Mouse (Mus musculus): Measurements from ENCODE around the gene Atxn1.

DNA sequence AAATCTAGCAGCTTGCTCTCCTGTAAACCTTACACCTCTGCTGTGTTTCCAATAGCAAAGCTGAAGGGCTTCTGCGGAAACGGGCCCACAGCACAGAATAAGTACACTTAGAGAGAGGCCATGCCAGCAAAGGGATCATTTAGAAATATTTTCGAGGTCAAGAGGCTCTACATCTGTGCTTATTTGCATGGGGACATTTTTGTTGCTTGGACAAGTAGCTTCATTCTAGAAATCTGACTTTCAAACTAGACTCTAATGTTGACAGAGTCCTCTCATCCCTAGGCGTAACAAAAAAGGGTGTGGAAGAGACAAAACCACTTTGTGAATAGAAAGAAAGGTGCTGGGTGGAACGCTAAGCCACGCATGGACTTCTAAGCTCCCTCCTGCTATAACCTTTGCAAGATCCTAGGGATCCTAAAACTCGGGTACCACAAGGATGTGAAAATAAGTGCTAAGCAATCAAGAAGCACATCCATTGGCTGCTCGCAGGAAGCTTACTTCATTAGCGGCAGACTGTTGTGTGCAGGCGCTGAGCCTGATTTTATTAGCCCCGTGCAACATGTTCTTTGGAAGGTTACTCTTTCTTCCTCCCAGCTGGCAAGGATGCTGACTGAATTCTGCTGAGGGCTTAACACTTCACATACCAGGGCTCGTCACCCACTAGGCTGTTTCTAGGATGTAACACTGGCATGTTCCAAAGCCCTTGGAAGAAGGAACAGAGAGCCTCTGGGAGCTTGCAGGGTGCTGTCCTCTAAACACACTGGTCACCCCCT is 334.1 kb downstream of the Atxn1 start:
- TF ChIP-seq CTCF (IDR thresholded peaks at IDR 0.05; ENCODE audit: extremely low read depth, insufficient read length, insufficient replicate concordance, low read depth, low read length) (no peak), POLR2A (IDR thresholded peaks at IDR 0.05; ENCODE audit: low read depth, low read length) (no peak)
